In the genomic region with DNA sequence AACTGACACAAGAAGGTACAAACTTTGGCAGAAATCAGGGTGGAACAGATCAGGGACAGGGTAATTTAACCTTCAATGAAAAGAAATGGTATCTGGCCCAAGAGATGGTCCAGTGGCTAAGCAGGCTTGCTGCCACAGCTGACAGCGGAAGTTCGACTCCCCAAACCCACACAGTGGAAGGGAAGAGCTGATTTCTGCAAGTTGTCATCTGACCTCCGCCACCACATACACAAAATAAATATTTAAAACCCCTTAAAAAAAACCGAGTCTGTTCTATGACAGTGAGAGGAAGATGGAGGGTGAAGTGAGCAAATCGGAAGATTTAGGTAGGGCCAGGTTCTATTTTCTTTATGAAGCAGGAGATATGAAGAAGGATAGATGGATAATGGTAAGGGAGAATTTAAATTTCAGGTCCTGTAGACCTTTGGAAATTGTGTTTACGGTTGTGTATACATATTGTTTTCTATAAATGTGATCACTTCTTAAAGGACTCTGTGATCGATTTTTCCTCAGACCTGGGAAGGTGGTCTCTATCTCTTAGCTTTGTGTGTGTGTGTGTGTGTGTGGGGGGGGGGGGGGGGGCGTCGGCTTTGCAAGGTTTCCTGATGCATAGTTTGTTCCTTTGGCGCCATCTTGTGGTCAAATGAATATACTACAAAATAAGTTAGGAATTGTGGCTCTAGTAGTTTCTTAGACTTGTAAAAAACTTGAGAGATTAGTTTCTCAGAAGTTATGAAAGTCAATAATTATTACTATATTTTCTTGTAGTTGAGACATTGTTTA, we compare ENCODE assay signal across 8 mouse cellular contexts. TPM values are rescaled to one million over a fixed set of nuclear protein-coding genes. Genes with fewer than 3 reads are reported as not detected.
DNase-seq lines count a peak whose midpoint lies in the region.

No protein-coding gene starts in this region.

- peak; percentile 58 for DNase-seq in layer of hippocampus, adult 9-10 months (ENCODE audit: low spot score)
- no peak for DNase-seq in layer of hippocampus, postnatal 25 days (ENCODE audit: extremely low spot score in 1 of 2, low spot score in 1 of 2)
- peak; percentile 46 for DNase-seq in MN1 (ENCODE audit: low spot score)
- DNase-seq in c-Kit-positive CD71-positive TER-119-positive erythroid progenitor cells, embryonic 14.5 days (ENCODE audit: low spot score), result peak; percentile 64
- DNase-seq in lung, postnatal 36 days, result peak; percentile 83
- DNase-seq in layer of hippocampus, adult 8-10 months (ENCODE audit: low spot score in 2 of 2), result no peak
- no peak for DNase-seq in cerebellum, adult 8-10 months
- no peak for DNase-seq in right cerebral cortex, postnatal 25 days

RNA-seq across cellular contexts. Expression of gene Dnah6, which starts 6.1 kb away (rescaled TPM):
- total RNA-seq in layer of hippocampus, postnatal 25 days (2021), result under 1 TPM; 0.54 to 0.94 TPM
- 1 to 10 TPM in 2 of 4 experiments, under 1 TPM in 2; 0.83 to 1.5 (median 1.1) TPM for total RNA-seq in layer of hippocampus, adult 8-10 months (2022)

RNA-seq across cellular contexts. Expression of gene Suclg1, which starts 20.6 kb away (rescaled TPM):
- total RNA-seq in layer of hippocampus, postnatal 25 days (2021), result 100 to 1,000 TPM; 138 to 139 TPM
- total RNA-seq in layer of hippocampus, adult 8-10 months (2022), result 100 to 1,000 TPM; 122 to 136 (median 131) TPM

Comparison
In these comparisons a context has a peak if more than half of its experiments do, and no peak if none do; other contexts are left out.
1. DNase-seq: peak in layer of hippocampus, adult 9-10 months (single experiment), MN1 (single experiment), c-Kit-positive CD71-positive TER-119-positive erythroid progenitor cells, embryonic 14.5 days (single experiment) and lung, postnatal 36 days (single experiment); none in layer of hippocampus, postnatal 25 days (0 of 2), layer of hippocampus, adult 8-10 months (0 of 2), cerebellum, adult 8-10 months (single experiment) and right cerebral cortex, postnatal 25 days (single experiment).